Mouse (Mus musculus) liver, adult 2 months (tissue): ENCODE data around the gene Cnot11. TPM values are rescaled to one million over a fixed set of nuclear protein-coding genes. Genes with fewer than 3 reads are reported as not detected.

Source experiments
- DNase-seq: peaks from one replicate; pipeline ENCODE4 v3.0.0-alpha.2; 2011; ENCODE audit warnings: low read depth, low spot score; ENCODE audit errors: extremely low read depth
- H3K27ac ChIP-seq: fragments of 200-500 bp; replicated peaks from 2 replicates; pipeline ENCODE4 v1.5.1; 2012; ENCODE audit warnings: low read depth, mild to moderate bottlenecking, control low read depth, inconsistent platforms, low read length; ENCODE audit not compliant: insufficient read depth
- H3K27me3 ChIP-seq: fragments of 200-500 bp; 2 replicates; pipeline ENCODE4 v1.6.1; 2012; ENCODE audit warnings: mild to moderate bottlenecking, moderate library complexity, low read length, inconsistent platforms; ENCODE audit not compliant: control insufficient read depth, insufficient read depth
- H3K36me3 ChIP-seq: fragments of 200-500 bp; 2 replicates; pipeline ENCODE4 v1.6.1; 2012; ENCODE audit warnings: low read length, inconsistent platforms; ENCODE audit not compliant: control insufficient read depth, insufficient read depth
- H3K4me1 ChIP-seq: fragments of 200-500 bp; 2 replicates; pipeline ENCODE4 v1.6.1; 2011; ENCODE audit warnings: low read length; ENCODE audit not compliant: control insufficient read depth, insufficient read depth
- H3K4me3 ChIP-seq: fragments of 200-500 bp; 2 replicates; pipeline ENCODE4 v1.5.1; 2011; ENCODE audit warnings: low read depth, mild to moderate bottlenecking, control low read depth, low read length, moderate library complexity; ENCODE audit not compliant: insufficient read depth
- H3K79me2 ChIP-seq: fragments of 200-500 bp; 2 replicates; pipeline ENCODE4 v1.6.1; 2012; ENCODE audit warnings: inconsistent platforms, mild to moderate bottlenecking, low read length, moderate library complexity; ENCODE audit not compliant: control insufficient read depth, insufficient read depth
- H3K9ac ChIP-seq: fragments of 200-500 bp; 2 replicates; pipeline ENCODE4 v1.6.1; 2012; ENCODE audit warnings: low read depth, mild to moderate bottlenecking, control low read depth, inconsistent platforms, low read length
- CTCF ChIP-seq: fragments of 200-500 bp; IDR thresholded peaks from 2 replicates; pipeline ENCODE4 v1.5.1; 2011; ENCODE audit warnings: low read depth, low read length, control low read depth
- POLR2A ChIP-seq: fragments of 200-500 bp; IDR thresholded peaks from 2 replicates; pipeline ENCODE4 v1.6.1; 2011; ENCODE audit warnings: low read length, control low read depth; ENCODE audit not compliant: insufficient read depth; ENCODE audit errors: extremely low read depth
- WGBS: fragments of 180-500 bp; shearing (Covaris S2); methylation state at CpG from one replicate; pipeline ENCODE4 v1.1.7; 2018; 5-methylcytosine and 5-hydroxymethylcytosine counted together
- polyA plus RNA-seq: library from polyadenylated mRNA; depleted of rRNA; stranded (reverse); fragments of >200 nt; gene quantifications from 2 replicates; pipeline ENCODE4 v1.2.3, GENCODE M21; 2012
- total RNA-seq: library from RNA; depleted of rRNA; stranded (reverse); fragments of >200 nt; gene quantifications from 2 replicates; pipeline ENCODE4 v1.2.3, GENCODE M21; 2014

The Cnot11 gene
- total and polyA plus RNA-seq, 2 experiments: 7.7 to 9.9 TPM

DNA sequence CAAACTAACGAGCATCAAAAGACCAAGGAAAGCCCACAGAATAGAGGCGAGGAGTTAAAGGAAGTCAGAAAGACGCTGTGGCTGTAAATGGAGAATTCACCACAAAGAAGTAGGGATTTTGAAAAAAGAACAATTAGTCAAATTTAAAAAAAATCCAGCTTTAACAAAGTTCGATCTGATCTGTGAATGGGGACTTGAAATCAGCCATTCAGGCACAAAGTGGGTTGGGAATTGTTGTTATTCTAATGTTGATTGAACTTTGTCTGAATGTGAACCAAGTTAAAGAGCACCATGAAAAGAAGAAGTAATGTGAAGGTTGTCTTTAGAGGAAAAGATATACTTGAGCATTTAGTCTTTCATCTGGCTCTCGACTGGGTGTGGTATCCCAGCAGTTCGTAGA lies 6.5 kb upstream of the Cnot11 start:
- no peak overlapping the region for H3K4me3 ChIP-seq
- no peaks in the 10 kb centered on the region for H3K79me2 ChIP-seq
- no peaks in the 10 kb centered on the region for H3K36me3 ChIP-seq
- no peak for DNase-seq
- H3K9ac ChIP-seq: no peak overlapping the region
- WGBS: 80% methylated on average over 6 of the region's 6 CpGs
- no peak overlapping the region for H3K27ac ChIP-seq
- H3K4me1 ChIP-seq: peaks cover 2% of the 10 kb centered on the region; the same call in 1 of the 2 replicates
- no peak for TF ChIP-seq CTCF
- no peak for TF ChIP-seq POLR2A
- no peaks in the 10 kb centered on the region for H3K27me3 ChIP-seq

DNA sequence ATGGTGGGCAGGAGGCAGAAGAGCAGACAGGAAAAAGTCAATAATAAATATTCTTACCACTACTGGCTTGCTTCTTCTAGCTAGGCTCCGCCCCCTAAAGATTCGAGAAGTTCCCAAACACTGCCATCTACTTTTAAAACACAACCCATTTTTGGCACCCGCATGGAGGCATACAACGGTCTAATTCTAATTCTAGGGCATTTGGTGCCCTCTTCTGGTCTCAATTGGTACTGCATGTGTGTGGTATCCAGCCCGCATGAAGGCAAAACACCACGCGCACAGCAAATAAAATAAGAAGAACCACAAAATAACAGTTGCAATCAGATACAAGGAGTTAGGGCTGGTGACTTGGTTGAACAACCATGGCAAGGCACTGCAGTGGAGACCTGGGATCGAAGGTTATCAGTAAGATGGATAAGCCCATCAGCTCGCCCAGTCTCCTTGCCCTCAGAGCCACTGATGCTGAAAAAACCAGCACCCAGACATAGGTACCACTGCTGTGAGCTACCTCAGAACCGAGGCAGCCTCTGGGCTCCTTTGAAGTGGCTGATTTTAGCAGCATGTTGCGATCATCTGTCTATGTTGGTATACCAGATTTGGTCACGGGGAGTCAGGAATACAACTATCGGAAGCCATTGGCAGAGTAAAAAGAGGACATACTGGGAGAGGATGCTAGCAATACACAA lies 4.4 kb upstream of the Cnot11 start:
- Histone ChIP-seq H3K79me2 (no peaks in the 10 kb centered on the region), H3K4me1 (peaks cover 2% of the 10 kb centered on the region; the same call in 1 of the 2 replicates), H3K27ac (no peak overlapping the region), H3K9ac (no peak overlapping the region), H3K27me3 (no peaks in the 10 kb centered on the region), H3K4me3 (no peak overlapping the region), H3K36me3 (no peaks in the 10 kb centered on the region)
- DNase-seq: peak; percentile 67
- no peak for TF ChIP-seq POLR2A
- TF ChIP-seq CTCF: peak; percentile 54; the same call in 1 of the 2 replicates
- 35% methylated on average over 13 of the region's 13 CpGs for WGBS

DNA sequence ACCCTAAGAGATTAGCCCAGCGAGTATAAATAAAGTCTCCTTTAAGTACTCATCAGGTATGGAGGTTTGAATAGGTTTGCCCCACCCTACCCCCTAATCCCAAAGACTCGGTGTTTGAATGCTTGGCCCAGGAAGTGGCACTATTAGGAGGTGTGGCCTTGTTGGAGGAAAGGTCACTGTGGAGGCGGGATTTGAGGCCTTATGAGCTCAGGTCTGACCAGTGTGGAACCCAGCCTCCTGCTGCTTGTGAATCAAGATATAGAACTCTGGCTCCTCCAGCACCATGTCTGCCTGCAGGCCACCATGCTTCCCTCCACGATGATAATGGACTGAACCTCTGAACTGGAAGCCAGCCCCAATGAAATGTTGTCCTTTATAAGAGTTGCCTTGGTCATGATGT lies 3.8 kb upstream of the Cnot11 start:
- Histone ChIP-seq H3K27me3 (no peaks in the 10 kb centered on the region), H3K9ac (no peak overlapping the region), H3K4me3 (no peak overlapping the region), H3K79me2 (no peaks in the 10 kb centered on the region), H3K36me3 (no peaks in the 10 kb centered on the region), H3K27ac (no peak overlapping the region), H3K4me1 (peaks cover 2% of the 10 kb centered on the region; the same call in 1 of the 2 replicates)
- peak; percentile 33 for DNase-seq
- TF ChIP-seq CTCF (no peak), POLR2A (no peak)
- 64% methylated on average over 4 of the region's 4 CpGs for WGBS

DNA sequence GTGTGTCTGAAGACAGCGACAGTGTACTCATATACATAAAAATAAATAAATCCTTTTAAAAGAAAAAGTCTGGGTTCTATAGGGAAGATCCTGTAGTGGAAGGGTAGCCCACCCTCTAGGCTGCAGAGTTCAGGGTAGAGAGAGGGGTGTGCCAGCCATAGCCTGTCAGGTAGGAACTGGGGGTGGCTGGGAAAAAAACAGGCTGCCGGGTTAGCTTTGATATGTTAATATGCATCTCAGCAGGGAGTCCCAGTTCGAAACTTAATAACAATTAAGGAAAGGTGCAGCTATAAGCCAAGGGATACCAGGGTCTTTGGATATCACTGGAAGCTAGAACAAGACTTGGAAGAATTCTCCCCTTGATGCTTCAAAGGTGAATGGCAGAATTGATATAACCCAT lies 875 bp upstream of the Cnot11 start:
- peaks cover 2% of the 10 kb centered on the region; the same call in 1 of the 2 replicates for H3K79me2 ChIP-seq
- H3K36me3 ChIP-seq: peaks cover 4% of the 10 kb centered on the region; the same call in 1 of the 2 replicates
- peaks cover 7% of the 10 kb centered on the region for H3K4me1 ChIP-seq
- H3K9ac ChIP-seq: no peak overlapping the region
- TF ChIP-seq CTCF (no peak), POLR2A (no peak)
- H3K27ac ChIP-seq: no peak overlapping the region
- WGBS: 63% methylated on average over 3 of the region's 3 CpGs
- DNase-seq: no peak
- no peaks in the 10 kb centered on the region for H3K27me3 ChIP-seq
- no peak overlapping the region for H3K4me3 ChIP-seq

DNA sequence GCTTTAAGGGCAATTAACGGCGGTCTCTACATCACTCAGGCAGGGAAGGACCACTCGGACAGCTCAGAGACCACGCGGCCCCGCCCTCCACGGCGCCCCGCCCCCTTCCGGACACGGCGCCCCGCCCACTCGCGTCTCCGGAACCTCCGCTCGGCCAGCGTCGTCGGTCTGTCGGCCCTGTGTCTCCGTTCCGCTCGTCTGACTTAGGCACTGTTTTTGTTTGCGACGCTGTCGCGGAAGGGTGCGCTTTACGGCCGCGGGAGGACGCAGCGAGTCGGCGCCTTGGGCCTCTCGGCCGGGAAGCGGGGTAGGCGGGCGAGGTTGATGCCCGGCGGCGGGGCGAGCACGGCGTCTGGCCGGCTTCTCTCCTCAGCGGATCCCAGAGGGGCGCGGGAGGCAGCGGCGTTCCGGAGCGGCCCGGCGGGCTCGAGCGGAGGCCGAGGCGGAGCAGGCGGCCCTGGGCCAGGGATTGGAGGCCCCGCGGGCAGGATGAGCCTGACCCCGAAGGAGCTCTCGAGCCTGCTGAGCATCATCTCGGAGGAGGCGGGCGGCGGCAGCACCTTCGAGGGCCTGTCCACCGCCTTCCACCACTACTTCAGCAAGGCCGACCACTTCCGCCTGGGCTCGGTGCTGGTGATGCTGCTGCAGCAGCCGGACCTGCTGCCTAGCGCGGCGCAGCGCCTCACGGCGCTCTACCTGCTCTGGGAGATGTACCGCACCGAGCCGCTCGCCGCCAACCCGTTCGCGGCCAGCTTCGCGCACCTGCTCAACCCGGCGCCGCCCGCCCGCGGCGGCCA lies 921 bp downstream of the Cnot11 start:
- H3K4me3 ChIP-seq: peak overlapping the region; percentile 95
- H3K79me2 ChIP-seq: peaks cover 2% of the 10 kb centered on the region; the same call in 1 of the 2 replicates
- WGBS: under 1% methylated on average over 80 of the region's 100 CpGs

More for the DNA sequence above, 921 bp downstream of the Cnot11 start:
- peak overlapping the region; percentile 66 for H3K27ac ChIP-seq
- TF ChIP-seq POLR2A: peak; percentile 65; the same call in 1 of the 2 replicates
- TF ChIP-seq CTCF: no peak
- peaks cover 5% of the 10 kb centered on the region; the same call in 1 of the 2 replicates for H3K4me1 ChIP-seq
- peak; percentile 90 for DNase-seq
- H3K36me3 ChIP-seq: peaks cover 20% of the 10 kb centered on the region
- H3K27me3 ChIP-seq: no peaks in the 10 kb centered on the region
- peak overlapping the region; percentile 92 for H3K9ac ChIP-seq
